Mouse (Mus musculus): ENCODE data around the gene Nlgn1.

Nlgn1 gene

GRCm38 (mm10) chr3:26194970-26195369 lies 137.3 kb downstream of the Nlgn1 start:
- DNase-seq = no peak

DNA sequence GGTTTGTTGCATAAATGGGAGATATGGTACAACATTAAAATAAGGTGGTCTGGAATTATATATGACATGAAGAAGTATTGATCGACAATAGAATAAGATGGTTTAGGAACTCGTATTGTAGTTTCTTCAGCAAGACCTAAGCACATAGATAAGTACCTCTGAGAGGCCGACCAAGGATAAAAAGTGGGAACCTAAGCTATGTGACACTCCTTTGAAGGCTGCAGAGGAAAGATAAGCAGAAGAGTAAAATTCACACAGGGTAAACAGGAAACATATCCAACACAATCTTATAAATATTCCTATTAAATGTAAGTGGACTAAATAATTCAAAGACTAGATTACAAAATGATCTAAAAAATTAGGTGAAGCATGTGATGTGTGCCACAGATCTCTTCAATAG lies 151.2 kb downstream of the Nlgn1 start:
- DNase-seq = no peak

DNA sequence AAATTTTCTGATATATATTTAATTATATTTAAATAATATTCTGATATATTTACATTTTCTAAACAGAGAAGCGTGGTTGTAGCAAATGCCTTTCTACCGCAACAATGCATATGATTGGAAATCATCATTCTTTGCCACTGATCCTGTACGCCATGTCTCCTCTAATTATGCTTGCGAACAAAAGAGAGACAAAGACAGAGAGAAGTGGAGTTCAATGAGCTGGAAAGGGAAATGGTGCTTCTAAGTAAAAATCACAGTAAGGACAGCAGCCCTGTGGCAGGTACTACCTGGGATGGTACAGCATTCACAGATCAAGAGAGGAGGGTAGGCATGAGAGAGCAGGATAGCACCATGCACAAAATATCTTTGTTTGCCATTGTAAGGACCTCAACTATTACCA lies 156.9 kb downstream of the Nlgn1 start:
- DNase-seq = no peak

DNA sequence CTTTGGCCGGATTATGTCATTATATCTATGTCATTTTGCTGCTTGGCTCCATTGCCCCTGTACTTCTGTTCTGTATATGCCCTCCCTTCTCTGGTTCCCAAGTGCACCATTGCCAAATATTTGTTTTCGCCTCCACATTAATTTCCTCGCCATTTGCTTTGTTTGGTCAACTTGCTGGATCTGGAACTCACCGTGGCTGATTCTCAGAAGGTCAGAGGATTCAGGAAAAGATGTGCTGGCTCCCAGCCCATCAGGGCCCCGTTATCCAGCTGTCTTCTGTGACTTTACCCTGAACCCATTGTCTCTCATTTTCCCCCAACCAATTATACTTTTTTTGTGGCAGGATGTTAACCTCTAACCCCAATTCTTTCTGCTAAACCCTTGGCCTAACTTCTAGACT lies 158.0 kb downstream of the Nlgn1 start:
- no peak for DNase-seq

GRCm38 (mm10) chr3:26173613-26174012 lies 158.6 kb downstream of the Nlgn1 start:
- no peak for DNase-seq

GRCm38 (mm10) chr3:26166711-26167110 lies 165.5 kb downstream of the Nlgn1 start:
- DNase-seq = no peak

GRCm38 (mm10) chr3:26153782-26154181 lies 178.5 kb downstream of the Nlgn1 start:
- DNase-seq = peak; percentile 78 to 83

- peak; percentile 42 to 65 for DNase-seq
These were observed 179.1 kb downstream of the Nlgn1 start for GRCm38 (mm10) chr3:26153036-26153741.

DNA sequence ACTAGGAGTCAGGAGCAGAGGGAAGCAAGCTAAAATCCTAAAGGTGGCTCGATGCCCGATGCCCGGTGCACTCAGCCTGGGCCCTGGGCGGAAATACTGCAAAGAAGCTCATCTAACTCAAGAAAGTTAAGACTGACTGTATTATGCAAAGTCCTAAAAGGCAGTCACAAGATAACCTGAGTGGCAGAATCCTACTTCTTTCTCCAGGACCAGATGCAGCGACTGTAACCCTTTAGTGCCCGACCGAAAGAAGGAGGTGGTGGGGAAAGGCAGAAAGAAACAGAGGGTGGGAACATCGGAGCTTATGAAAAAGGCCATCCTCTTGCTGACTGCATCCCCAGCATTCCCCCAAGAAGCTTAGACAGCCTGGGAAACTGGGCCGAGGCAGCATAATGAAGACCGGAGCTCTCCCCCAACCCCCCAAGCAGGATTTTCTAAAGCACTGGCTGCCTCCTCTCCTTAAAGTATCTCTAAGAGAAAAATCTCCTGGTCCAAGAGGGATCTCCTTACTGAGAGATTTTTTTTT lies 179.7 kb downstream of the Nlgn1 start:
- DNase-seq = peak; percentile 68 to 70

GRCm38 (mm10) chr3:26151351-26152020 lies 180.8 kb downstream of the Nlgn1 start:
- DNase-seq = no peak

GRCm38 (mm10) chr3:26146174-26146573 lies 186.1 kb downstream of the Nlgn1 start:
- no peak for DNase-seq

GRCm38 (mm10) chr3:26145441-26145840 lies 186.8 kb downstream of the Nlgn1 start:
- no peak for DNase-seq

DNA sequence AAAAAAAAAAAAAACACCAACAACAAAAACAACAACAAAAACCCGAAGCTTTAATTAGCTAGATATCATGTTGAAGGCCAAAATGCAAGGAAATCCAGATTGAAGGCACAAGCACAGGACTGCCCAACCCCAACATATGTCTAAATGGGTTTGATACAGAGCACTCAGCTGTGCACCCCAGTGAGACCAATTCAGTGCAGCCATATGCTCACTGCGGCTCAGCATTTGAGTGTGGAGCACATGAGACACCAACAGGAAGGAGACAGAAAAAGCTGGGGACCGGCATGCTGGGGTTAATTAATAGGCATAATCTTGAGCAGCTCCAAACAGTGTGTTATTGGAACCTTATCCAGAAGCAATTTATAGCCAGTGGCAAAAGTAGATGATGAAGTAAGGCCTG lies 190.7 kb downstream of the Nlgn1 start:
- peak; percentile 79 to 83 for DNase-seq

DNA sequence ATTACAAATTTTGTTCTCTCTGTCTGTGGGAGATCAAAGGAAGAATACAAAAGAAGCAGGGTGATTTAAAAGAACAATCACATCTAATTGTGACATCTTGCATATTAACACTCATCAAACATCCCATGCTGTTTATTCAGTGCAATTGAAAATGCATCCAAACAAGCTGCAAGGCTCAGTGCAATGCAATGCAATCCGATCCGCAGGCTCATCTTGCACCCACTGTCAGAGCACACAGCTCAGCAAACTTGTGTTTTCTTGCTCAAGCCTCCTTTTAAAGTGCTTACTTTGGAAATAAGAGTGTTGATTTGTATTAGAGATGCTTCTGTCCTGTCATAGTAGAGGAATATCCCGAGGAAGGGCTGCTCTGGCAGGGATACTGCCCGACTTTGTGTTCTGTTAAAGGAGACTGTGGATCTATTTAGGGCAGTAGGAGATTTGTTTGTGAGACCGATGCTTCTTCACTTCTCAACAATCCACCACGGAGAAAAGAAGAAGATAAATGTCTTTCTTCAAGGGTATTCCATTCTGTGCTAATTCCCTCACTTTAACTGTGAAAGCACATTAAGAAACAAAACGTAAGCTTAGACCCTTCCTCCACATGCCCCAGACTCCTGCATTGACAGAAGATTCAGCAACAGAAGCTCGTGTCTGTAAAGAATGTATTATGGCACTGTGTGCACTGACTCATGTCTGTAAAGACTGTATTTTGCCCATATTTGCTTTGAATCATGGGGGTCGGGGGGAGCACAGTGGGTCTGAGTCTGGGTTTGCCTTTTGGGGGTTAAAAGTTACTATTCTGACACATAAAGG lies 197.2 kb downstream of the Nlgn1 start:
- DNase-seq = no peak

- no peak for DNase-seq
These were observed 201.3 kb downstream of the Nlgn1 start for GRCm38 (mm10) chr3:26130919-26131318.

GRCm38 (mm10) chr3:26129455-26129854 lies 202.8 kb downstream of the Nlgn1 start:
- no peak for DNase-seq

DNA sequence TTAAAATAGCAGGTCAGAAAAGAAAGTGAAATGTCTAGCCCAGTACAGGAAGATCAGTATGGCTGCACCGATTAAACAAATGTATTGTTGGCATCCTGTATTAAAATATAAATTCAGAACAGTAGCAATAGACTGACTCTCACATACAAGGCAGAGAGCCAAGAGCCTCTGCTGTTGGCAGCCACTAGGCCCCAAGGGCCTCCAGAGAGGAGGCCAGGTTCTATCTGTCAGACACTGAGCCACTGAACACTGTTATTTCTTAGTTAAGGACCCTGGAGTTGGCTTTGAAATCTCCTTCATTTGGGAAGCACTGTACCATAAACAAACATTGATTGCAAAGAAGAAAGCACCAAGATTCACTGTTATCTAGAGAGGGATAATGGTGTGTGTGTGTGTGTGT lies 215.2 kb downstream of the Nlgn1 start:
- peak in 1 of 2 experiments; percentile 21 for DNase-seq

- no peak for DNase-seq
These were observed 225.9 kb downstream of the Nlgn1 start for GRCm38 (mm10) chr3:26106361-26106760.

GRCm38 (mm10) chr3:26105528-26105927 lies 226.7 kb downstream of the Nlgn1 start:
- DNase-seq = no peak

DNA sequence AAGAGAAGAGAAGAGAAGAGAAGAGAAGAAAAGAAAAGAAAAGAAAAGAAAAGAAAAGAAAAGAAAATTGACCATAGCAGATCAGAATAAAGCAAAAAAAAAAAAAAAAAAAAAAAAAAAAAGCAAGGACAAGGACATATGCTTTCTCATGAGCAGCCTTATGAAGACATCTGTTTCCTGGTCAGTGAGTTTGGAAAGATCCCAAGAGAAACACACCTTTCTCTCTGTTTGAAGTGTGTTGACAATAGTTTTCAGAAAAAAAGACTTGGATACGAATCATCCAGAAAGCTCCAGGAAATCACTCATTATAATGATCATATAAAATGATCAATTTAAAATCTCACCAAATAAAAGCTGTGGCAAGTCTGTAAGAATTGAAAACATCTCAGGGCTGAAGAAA lies 230.0 kb downstream of the Nlgn1 start:
- no peak for DNase-seq

DNA sequence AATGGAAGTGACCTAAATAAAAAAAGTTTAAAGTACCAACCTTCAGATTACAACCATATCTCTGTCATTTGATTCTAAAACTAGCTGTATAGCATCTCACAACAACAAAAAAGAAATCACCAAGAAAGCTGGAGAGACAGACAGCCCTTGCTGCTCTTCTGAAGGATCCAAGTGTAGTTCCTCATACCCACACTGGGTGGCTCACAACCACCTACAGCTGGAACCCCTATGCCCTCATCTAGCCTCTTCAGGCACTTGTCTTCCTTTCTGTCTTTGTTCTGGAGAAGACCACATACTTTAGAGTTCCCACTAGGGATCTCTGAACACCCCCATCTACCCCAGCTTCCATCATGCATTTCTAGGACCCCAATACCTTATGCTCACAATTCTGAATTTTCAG lies 236.7 kb downstream of the Nlgn1 start:
- peak; percentile 30 to 33 for DNase-seq

- no peak for DNase-seq
These were observed 262.9 kb downstream of the Nlgn1 start for GRCm38 (mm10) chr3:26069366-26069765.

- DNase-seq = peak in 1 of 2 experiments; percentile 14
These were observed 281.5 kb downstream of the Nlgn1 start for GRCm38 (mm10) chr3:26050769-26051168.
